In the genomic region with DNA sequence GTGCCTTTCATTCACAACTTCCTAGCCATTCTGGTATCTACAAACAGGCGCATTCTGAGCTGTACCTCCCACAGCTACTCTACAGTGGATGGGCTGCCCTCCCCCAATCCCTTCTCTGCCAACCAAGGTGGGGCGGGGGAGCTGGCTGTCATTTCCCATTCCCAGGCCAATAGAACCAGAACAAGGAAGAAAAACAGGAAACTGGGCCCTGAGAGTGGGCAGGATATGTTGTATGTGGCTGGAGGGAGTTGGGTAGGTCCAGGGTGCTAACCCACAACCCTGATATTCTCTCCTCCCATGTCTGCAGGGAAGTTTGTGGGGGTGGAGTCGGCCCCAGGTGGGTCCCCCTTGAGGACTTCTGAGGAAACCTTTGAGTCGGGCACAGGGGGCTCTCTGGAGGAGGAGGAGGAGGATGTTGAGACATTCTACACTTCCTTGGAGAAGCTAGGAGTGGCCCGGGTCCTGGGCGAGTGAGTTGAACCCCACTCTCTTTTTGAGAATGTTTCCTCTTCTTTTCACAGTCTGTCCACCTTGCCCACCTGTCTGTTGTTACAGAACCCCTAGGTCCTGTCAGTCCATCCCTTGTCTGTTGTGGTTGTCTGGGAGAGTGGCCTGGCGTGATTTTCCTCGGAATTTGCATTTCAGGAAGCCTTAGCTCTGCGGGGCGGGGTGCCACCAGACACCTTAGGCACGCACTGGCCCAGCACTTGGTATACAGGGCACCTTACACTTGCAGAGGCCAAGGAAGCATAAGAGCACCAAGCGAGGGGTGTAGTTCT, we compare ENCODE assay signal across 9 mouse cellular contexts. TPM values are rescaled to one million over a fixed set of nuclear protein-coding genes. Genes with fewer than 3 reads are reported as not detected.
DNase-seq lines count a peak whose midpoint lies in the region; ATAC-seq and TF ChIP-seq lines count a peak whose summit lies in the region.
"Had no signal": no experiment of that assay in that cellular context is flagged by ENCODE, and none has a peak within 500 bp of the region (broad histone marks: within the 10 kb centered on the region; RNA-seq: fewer than 3 reads in every experiment).

No protein-coding gene starts in this region.

- peaks cover 11% of the 10 kb centered on the region for H3K36me3 ChIP-seq in forebrain, embryonic 10.5 days (replicated peaks)
- peaks cover 5% of the 10 kb centered on the region; the same call in 1 of the 2 replicates for H3K36me3 ChIP-seq in forebrain, embryonic 15.5 days
- H3K36me3 ChIP-seq in lung, embryonic 14.5 days (ENCODE audit: insufficient read depth) = peaks cover 8% of the 10 kb centered on the region; the same call in 1 of the 2 replicates

- no peak overlapping the region for H3K9ac ChIP-seq in forebrain, embryonic 15.5 days (replicated peaks)
- H3K9ac ChIP-seq in lung, embryonic 14.5 days = no peak overlapping the region; the same call in 1 of the 2 replicates

- no peak overlapping the region for H3K27ac ChIP-seq in forebrain, embryonic 10.5 days
- H3K27ac ChIP-seq in forebrain, embryonic 15.5 days (replicated peaks) = no peak overlapping the region
- H3K27ac ChIP-seq in lung, embryonic 14.5 days (ENCODE audit: low read depth) = peak overlapping the region; percentile 36; the same call in 1 of the 2 replicates

- H3K4me3 ChIP-seq in forebrain, embryonic 10.5 days = peak overlapping the region; percentile 37; the same call in 1 of the 2 replicates
- H3K4me3 ChIP-seq in forebrain, embryonic 15.5 days = no peak overlapping the region
- peak overlapping the region; percentile 24 for H3K4me3 ChIP-seq in lung, embryonic 14.5 days (ENCODE audit: low read depth, low read length)

- H3K27me3 ChIP-seq in forebrain, embryonic 10.5 days (ENCODE audit: poor library complexity, severe bottlenecking) = peaks cover 82% of the 10 kb centered on the region
- peaks cover 72% of the 10 kb centered on the region for H3K27me3 ChIP-seq in forebrain, embryonic 15.5 days
- peaks cover 62% of the 10 kb centered on the region for H3K27me3 ChIP-seq in lung, embryonic 14.5 days (ENCODE audit: insufficient read depth, low read length)
- H3K27me3 ChIP-seq: CH12.LX had no signal

- peaks cover 82% of the 10 kb centered on the region for H3K4me1 ChIP-seq in forebrain, embryonic 10.5 days
- peaks cover 40% of the 10 kb centered on the region for H3K4me1 ChIP-seq in forebrain, embryonic 15.5 days
- peaks cover 21% of the 10 kb centered on the region for H3K4me1 ChIP-seq in lung, embryonic 14.5 days (ENCODE audit: insufficient read depth)

- ATAC-seq in forebrain, embryonic 15.5 days (replicated peaks) = no peak
- no peak for ATAC-seq in lung, embryonic 14.5 days (ENCODE audit: insufficient read depth)

- no peak overlapping the region for H3K4me2 ChIP-seq in forebrain, embryonic 15.5 days (replicated peaks)
- H3K4me2 ChIP-seq in lung, embryonic 14.5 days = peak overlapping the region; percentile 49

- 18% methylated on average over 12 of the region's 12 CpGs for WGBS in forebrain, embryonic 10.5 days
- 24% methylated on average over 12 of the region's 12 CpGs for WGBS in forebrain, embryonic 15.5 days
- WGBS in lung, embryonic 14.5 days = 25% methylated on average over 12 of the region's 12 CpGs

- DNase-seq in forebrain, embryonic 10.5 days (ENCODE audit: extremely low spot score, low spot score) = no peak
- peak; percentile 99 for DNase-seq in heart, adult 11 months
- DNase-seq in kidney, adult 18-20 months = peak; percentile 64
- peak; percentile 54 for DNase-seq in lung, embryonic 14.5 days
- no peak for DNase-seq in thymus, postnatal 4 days
- no peak for DNase-seq in frontal cortex, postnatal 36 days (ENCODE audit: low spot score in 2 of 2)
- no peak for DNase-seq in T-cell, adult 2 months (ENCODE audit: low spot score)

- no peak for TF ChIP-seq CTCF in lung, embryonic 14.5 days (IDR thresholded peaks at IDR 0.05; ENCODE audit: low read depth)

- H3K9me3 ChIP-seq in forebrain, embryonic 10.5 days = no peaks in the 10 kb centered on the region
- H3K9me3 ChIP-seq in forebrain, embryonic 15.5 days = no peaks in the 10 kb centered on the region
- no peaks in the 10 kb centered on the region for H3K9me3 ChIP-seq in lung, embryonic 14.5 days (ENCODE audit: low read depth, low read length)

RNA-seq across cellular contexts. Expression of a gene that starts 3.1 kb away (rescaled TPM):
- 6.2 and 7.3 TPM in 2 replicates for polyA plus RNA-seq in forebrain, embryonic 10.5 days (2016; fragmentation: Nextera tagmentation; extraction: Ambion mirVana)
- polyA plus RNA-seq in forebrain, embryonic 15.5 days (2015; fragmentation: Nextera tagmentation; extraction: Ambion mirVana) = 5.0 and 8.5 TPM in 2 replicates
- polyA plus RNA-seq in lung, embryonic 14.5 days (2014; fragmentation: Nextera tagmentation; extraction: Ambion mirVana) = 15.1 and 18.9 TPM in 2 replicates

RNA-seq across cellular contexts. Expression of a gene that starts 3.2 kb away (rescaled TPM):
- polyA plus RNA-seq in forebrain, embryonic 10.5 days (2016; fragmentation: Nextera tagmentation; extraction: Ambion mirVana) = 15.2 and 17.7 TPM in 2 replicates
- polyA plus RNA-seq in forebrain, embryonic 15.5 days (2015; fragmentation: Nextera tagmentation; extraction: Ambion mirVana) = 15.9 and 18.6 TPM in 2 replicates
- polyA plus RNA-seq in lung, embryonic 14.5 days (2014; fragmentation: Nextera tagmentation; extraction: Ambion mirVana) = 69.8 and 79.1 TPM in 2 replicates

RNA-seq across cellular contexts. Expression of a gene that starts 9.0 kb away (rescaled TPM):
- polyA plus RNA-seq in forebrain, embryonic 10.5 days (2016; fragmentation: Nextera tagmentation; extraction: Ambion mirVana) = 15.9 and 18.2 TPM in 2 replicates
- 21.5 and 22.0 TPM in 2 replicates for polyA plus RNA-seq in forebrain, embryonic 15.5 days (2015; fragmentation: Nextera tagmentation; extraction: Ambion mirVana)
- polyA plus RNA-seq in lung, embryonic 14.5 days (2014; fragmentation: Nextera tagmentation; extraction: Ambion mirVana) = 26.1 and 26.3 TPM in 2 replicates

RNA-seq across cellular contexts. Expression of a gene that starts 10.9 kb away (rescaled TPM):
- 87.0 and 95.7 TPM in 2 replicates for polyA plus RNA-seq in forebrain, embryonic 10.5 days (2016; fragmentation: Nextera tagmentation; extraction: Ambion mirVana)
- polyA plus RNA-seq in forebrain, embryonic 15.5 days (2015; fragmentation: Nextera tagmentation; extraction: Ambion mirVana) = 68.3 and 73.2 TPM in 2 replicates
- polyA plus RNA-seq in lung, embryonic 14.5 days (2014; fragmentation: Nextera tagmentation; extraction: Ambion mirVana) = 71.2 and 74.3 TPM in 2 replicates

RNA-seq across cellular contexts. Expression of a gene that starts 11.0 kb away (rescaled TPM):
- polyA plus RNA-seq in forebrain, embryonic 10.5 days (2016; fragmentation: Nextera tagmentation; extraction: Ambion mirVana) = 31.4 and 37.9 TPM in 2 replicates
- polyA plus RNA-seq in forebrain, embryonic 15.5 days (2015; fragmentation: Nextera tagmentation; extraction: Ambion mirVana) = 25.6 and 27.3 TPM in 2 replicates
- 95.5 and 100.0 TPM in 2 replicates for polyA plus RNA-seq in lung, embryonic 14.5 days (2014; fragmentation: Nextera tagmentation; extraction: Ambion mirVana)

Comparison
In these comparisons a context has a peak if more than half of its experiments do, and no peak if none do; other contexts are left out.
1. DNase-seq: peak in heart, adult 11 months (single experiment), kidney, adult 18-20 months (single experiment) and lung, embryonic 14.5 days (single experiment); none in forebrain, embryonic 10.5 days (single experiment), thymus, postnatal 4 days (single experiment), frontal cortex, postnatal 36 days (0 of 2) and T-cell, adult 2 months (single experiment).